Mouse (Mus musculus) heart, embryonic 10.5 days (tissue): ENCODE data around the gene Gabbr1. TPM values are rescaled to one million over a fixed set of nuclear protein-coding genes. Genes with fewer than 3 reads are reported as not detected.

Experiments used
- DNase-seq: peaks from one replicate; pipeline ENCODE4 v3.0.0-alpha.2; 2017; ENCODE audit warnings: low spot score
- H3K27ac ChIP-seq: fragments of 300-500 bp; sonication (generic); 2 replicates; pipeline ENCODE4 v1.5.1; 2016; ENCODE audit warnings: mild to moderate bottlenecking
- H3K27me3 ChIP-seq: fragments of 300-500 bp; sonication (generic); 2 replicates; pipeline ENCODE4 v1.6.1; 2016; ENCODE audit warnings: mild to moderate bottlenecking; ENCODE audit not compliant: poor library complexity, insufficient read depth, severe bottlenecking
- H3K36me3 ChIP-seq: fragments of 300-500 bp; sonication (generic); 2 replicates; pipeline ENCODE4 v1.6.1; 2016; ENCODE audit warnings: mild to moderate bottlenecking, moderate library complexity
- H3K4me1 ChIP-seq: fragments of 300-500 bp; sonication (generic); 2 replicates; pipeline ENCODE4 v1.6.1; 2016; ENCODE audit warnings: mild to moderate bottlenecking
- H3K4me3 ChIP-seq: fragments of 300-500 bp; sonication (generic); 2 replicates; pipeline ENCODE4 v1.5.1; 2016; ENCODE audit warnings: mild to moderate bottlenecking, moderate library complexity
- H3K9me3 ChIP-seq: fragments of 300-500 bp; sonication (generic); 2 replicates; pipeline ENCODE4 v1.6.1; 2016; ENCODE audit warnings: mild to moderate bottlenecking, moderate library complexity
- WGBS: fragments of 180-500 bp; shearing (Covaris S2); methylation state at CpG from one replicate; pipeline ENCODE4 v1.1.7; 2016; 5-methylcytosine and 5-hydroxymethylcytosine counted together
- polyA plus RNA-seq: library from polyadenylated mRNA; unstranded; fragments of >200 nt; fragmentation: Nextera tagmentation; extraction: Ambion mirVana; gene quantifications from 2 replicates; pipeline ENCODE4 v1.2.1, GENCODE M21; 2016

Gabbr1 gene
- 5.8 and 9.6 TPM in 2 replicates for polyA plus RNA-seq

DNA sequence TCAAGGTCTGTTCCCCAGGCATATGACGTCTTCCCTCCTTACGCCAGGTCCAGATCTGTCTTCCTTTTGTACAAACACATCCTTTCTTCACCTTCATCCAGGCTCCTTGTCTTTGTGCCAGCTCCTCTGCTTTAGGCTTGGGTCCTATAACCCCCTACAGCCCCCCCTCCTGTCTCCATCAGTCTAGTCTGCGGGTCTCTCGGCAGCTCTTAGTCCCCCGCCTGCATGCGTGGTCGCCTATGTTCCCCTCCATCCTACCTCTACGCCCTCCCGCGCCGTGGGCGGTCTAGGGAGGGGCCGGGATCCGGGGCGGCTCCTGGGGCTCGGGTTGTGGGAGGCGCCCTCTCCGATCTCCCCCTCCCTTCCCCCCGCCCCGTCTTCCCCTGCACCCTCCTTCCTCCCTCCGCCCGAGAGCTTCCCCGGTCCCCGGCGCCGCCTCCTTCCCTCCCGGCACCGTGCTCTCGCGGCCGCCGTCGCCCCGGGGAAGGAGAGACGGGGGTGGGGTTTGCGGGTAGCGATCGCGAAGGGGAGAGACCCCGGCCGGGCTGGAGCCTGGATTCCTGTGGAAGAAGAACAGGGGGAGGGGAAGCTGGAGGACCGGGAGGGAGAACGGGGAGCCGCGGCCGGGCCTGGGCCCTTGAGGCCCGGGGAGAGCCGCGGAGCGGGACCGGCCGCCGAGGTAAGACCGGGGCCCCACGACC is at the start of gene Gabbr1:
TSS of gene Gabbr1 (plus strand) at position 356 of the 701 bp plus-strand sequence.
- DNase-seq = peak; percentile 88
- Histone ChIP-seq H3K27ac (peak within 1 kb of the TSS; percentile 97), H3K27me3 (peaks cover 27% of the 10 kb centered on the region), H3K4me1 (peaks cover 30% of the 10 kb centered on the region), H3K36me3 (no peaks in the 10 kb centered on the region), H3K9me3 (no peaks in the 10 kb centered on the region), H3K4me3 (peak within 1 kb of the TSS; percentile 96)
- under 1% methylated on average over 49 of the region's 55 CpGs for WGBS

DNA sequence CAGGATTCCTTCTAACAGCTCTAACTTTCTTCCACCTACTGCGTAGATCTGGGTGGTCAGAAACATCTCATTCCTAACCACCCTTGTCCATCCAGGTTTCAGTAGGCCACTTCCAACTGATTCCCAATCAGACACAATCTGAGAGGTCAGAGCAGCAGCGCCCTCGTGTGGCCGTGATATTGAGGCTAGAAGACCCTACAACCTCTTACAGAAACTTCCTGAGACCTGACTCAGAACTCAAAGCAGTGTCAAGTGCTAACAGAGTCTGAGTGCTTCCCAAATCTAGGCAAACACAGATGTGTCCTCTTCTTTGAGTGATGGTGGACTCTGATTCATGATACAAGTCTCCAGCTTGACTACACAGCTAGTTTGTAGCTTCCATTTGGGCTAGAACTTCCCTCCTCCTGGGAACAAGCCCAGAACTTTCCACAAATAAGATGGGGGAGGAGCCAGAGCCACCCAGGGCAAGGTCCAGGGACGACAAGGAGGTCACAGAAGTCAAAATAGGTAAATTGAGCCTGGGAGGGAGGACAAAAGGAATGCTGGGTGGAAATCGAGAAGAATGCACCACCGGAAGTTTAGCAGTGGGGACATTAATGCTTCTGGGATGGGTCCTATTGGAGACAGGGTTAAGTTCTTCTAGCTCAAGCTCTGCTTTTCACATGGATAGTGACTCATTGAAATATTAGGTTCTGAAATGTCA is 48.6 kb upstream of the Gabbr1 start:
- 27% methylated on average over 7 of the region's 7 CpGs for WGBS
- DNase-seq = peak; percentile 84
- no peak overlapping the region for H3K27ac ChIP-seq
- H3K9me3 ChIP-seq = no peaks in the 10 kb centered on the region
- no peak overlapping the region for H3K4me3 ChIP-seq
- peaks cover 3% of the 10 kb centered on the region for H3K4me1 ChIP-seq
- no peaks in the 10 kb centered on the region for H3K36me3 ChIP-seq
- no peaks in the 10 kb centered on the region for H3K27me3 ChIP-seq

DNA sequence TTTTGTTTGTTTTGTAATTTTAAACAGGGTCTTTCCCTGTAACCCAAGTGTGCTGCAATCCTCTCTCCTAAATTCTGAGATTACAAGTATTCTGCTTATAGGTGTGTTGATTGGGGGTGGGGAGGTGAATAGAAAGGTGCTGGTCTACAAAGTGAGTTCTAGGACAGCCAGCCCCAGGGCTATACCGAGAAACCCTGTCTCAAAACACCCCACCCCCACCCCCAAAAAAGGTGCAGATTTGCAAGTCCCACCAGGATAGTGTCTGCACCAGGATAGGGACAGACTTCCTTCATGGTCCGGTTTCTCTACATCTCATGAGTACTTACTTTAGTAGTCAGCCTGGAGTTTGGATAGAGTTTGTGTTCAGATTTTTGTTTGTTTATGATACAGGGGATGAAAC is 47.3 kb upstream of the Gabbr1 start:
- Histone ChIP-seq H3K27me3 (no peaks in the 10 kb centered on the region), H3K4me1 (peaks cover 3% of the 10 kb centered on the region), H3K4me3 (no peak overlapping the region), H3K9me3 (no peaks in the 10 kb centered on the region), H3K36me3 (no peaks in the 10 kb centered on the region), H3K27ac (no peak overlapping the region)
- 72% methylated on average over 2 of the region's 2 CpGs for WGBS
- no peak for DNase-seq

DNA sequence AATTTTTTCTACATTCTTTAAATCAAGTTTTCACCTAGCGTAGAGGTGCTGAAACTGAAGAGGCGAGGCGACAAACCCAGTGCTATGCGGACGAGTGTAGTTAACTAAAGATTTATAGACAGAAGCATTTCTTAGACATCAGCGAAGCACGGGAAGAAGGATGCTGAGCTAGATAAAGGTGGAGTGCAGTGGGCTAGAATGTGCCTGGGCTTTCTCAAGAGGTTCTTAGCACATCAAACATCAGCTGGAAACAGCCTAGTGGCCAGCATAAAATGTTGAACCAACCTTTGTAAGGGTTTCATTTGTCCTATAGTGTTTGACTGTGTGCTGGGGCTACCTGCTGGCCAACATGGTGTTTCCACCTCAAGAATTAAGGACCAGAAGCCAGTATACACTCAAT is 44.9 kb upstream of the Gabbr1 start, which contains the start of gene Zfp57:
TSS of gene Zfp57 (plus strand) at position 301 of the 400 bp plus-strand sequence.
- peak within 1 kb of the TSS; percentile 96 for H3K27ac ChIP-seq
- peak within 1 kb of the TSS; percentile 84 for H3K4me3 ChIP-seq
- H3K36me3 ChIP-seq = peaks cover 14% of the 10 kb centered on the region
- 89% methylated on average over 7 of the region's 7 CpGs for WGBS
- peaks cover 3% of the 10 kb centered on the region for H3K4me1 ChIP-seq
- DNase-seq = no peak
- H3K27me3 ChIP-seq = no peaks in the 10 kb centered on the region
- no peaks in the 10 kb centered on the region for H3K9me3 ChIP-seq

DNA sequence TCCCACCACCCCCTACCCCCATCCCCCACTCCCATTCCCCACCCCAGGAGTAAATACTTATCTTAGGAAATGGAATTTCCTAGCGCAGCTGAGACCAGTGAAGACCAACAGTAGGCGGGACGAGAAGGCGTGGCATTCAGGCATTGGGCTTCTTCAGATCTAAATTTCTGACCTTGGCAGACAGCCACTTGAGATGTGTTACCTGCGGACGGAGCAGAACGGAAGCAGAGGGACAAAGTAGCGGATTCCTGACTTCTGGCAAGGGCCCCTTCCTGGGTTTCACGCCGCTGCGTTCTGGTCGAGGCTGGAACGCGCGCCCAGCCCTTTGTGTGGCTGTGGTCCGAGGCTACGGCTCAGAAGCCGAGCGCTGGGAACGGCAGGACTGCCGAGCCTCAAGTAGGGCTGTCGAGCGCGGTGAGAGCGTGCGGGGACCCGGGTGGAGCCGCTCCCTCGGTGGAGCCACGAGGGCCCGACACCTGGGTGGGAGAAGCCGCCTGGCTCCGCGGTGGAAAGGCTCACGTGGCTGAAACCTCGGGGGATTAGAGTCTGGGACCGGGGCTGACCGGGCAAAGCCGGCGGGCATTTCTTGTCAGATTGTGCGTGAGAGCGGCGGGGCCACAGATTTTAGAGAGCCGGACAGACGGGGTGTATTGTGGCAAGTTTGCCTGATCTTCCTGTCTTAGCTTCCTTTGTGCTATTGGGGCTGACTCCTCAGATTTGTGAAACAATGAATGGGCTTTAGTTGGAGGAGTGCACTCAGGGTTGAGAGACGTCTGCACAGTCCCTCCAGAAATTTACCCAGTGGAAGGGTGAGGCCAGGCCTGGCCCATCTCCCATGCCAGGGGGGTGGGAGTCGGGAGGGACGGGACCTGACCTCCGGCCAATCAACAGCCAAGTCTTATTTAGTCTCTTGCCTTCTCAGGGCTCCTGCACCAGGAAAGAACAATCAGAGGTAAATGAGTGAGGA is 43.1 kb upstream of the Gabbr1 start:
- H3K4me3 ChIP-seq = peak overlapping the region; percentile 84
- under 1% methylated on average over 49 of the region's 49 CpGs for WGBS

DNA sequence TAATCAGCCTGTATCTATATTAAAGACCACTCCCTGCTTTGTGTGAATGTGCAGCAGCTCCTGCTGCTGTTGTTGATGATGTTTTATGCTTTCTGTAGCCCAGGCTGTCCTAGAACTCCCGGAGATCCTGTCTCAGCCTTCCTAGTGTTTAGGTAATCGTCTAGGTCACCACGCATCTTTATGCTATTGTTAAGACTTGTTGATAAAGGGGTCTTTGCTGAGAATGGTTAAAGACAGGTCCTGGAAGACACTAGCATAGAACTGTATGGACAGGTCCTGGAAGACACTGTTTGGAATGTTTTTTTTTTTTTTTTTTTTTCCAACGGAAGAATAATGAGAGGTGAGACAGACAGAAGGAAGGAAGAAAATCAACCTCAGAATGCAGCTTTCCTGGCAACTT is 42.4 kb upstream of the Gabbr1 start:
- Histone ChIP-seq H3K36me3 (peaks cover 36% of the 10 kb centered on the region), H3K27me3 (no peaks in the 10 kb centered on the region), H3K9me3 (no peaks in the 10 kb centered on the region), H3K4me3 (peak overlapping the region; percentile 84), H3K4me1 (no peaks in the 10 kb centered on the region), H3K27ac (peak overlapping the region; percentile 96)
- WGBS = 33% methylated on average over 4 of the region's 4 CpGs
- no peak for DNase-seq

More for the DNA sequence above, 43.1 kb upstream of the Gabbr1 start:
- H3K9me3 ChIP-seq = no peaks in the 10 kb centered on the region
- H3K27ac ChIP-seq = peak overlapping the region; percentile 96
- H3K4me1 ChIP-seq = no peaks in the 10 kb centered on the region
- H3K36me3 ChIP-seq = peaks cover 29% of the 10 kb centered on the region
- DNase-seq = peak; percentile 92
- H3K27me3 ChIP-seq = no peaks in the 10 kb centered on the region

DNA sequence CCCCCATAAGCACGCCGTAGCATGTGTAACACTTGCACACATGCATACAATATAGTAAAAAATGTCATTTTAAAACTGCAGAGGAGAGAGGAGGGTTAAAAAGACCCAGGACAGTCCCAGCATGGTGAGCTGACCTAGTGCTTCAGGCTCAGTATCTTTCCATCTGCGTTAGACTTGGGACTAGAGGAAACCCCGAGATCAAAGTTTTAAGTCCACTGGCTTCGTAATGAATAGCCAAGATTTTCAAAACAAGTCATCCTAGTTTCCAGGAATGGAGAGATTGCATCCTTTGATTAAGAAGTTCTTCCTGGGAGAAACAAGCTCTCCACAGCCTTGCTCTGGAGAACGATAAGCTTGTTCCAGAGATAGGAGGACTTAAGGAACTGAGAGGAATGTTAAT is 37.6 kb upstream of the Gabbr1 start:
- no peak for DNase-seq
- Histone ChIP-seq H3K4me1 (no peaks in the 10 kb centered on the region), H3K27ac (no peak overlapping the region), H3K36me3 (peaks cover 67% of the 10 kb centered on the region), H3K4me3 (no peak overlapping the region), H3K27me3 (no peaks in the 10 kb centered on the region), H3K9me3 (no peaks in the 10 kb centered on the region)
- 86% methylated on average over 6 of the region's 6 CpGs for WGBS

DNA sequence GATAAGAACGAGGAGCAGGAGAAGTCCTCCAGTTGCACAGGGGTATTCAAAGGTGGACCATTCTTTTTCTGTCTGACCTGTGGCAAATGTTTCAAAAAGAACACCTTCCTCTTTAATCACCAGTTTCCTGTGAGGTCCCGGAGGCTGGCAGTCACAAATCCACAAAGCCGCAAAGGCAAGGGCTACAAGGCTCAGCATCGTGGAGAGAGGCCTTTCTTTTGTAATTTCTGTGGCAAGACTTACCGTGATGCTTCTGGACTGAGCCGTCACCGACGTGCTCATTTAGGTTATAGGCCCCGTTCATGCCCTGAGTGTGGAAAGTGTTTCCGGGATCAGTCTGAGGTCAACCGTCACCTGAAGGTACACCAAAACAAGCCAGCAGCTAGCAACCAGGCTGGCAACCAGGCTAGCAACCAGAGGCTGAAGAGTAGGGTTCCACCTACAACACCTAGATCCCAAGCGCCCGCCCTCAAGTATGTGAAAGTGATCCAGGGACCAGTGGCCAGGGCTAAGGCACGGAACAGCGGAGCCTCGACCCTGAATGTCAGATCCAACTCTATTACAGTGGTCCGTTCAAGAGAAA is 36.2 kb upstream of the Gabbr1 start:
- Histone ChIP-seq H3K4me1 (no peaks in the 10 kb centered on the region), H3K9me3 (no peaks in the 10 kb centered on the region), H3K4me3 (no peak overlapping the region), H3K36me3 (peaks cover 66% of the 10 kb centered on the region), H3K27me3 (no peaks in the 10 kb centered on the region), H3K27ac (no peak overlapping the region)
- no peak for DNase-seq
- WGBS = 88% methylated on average over 17 of the region's 17 CpGs

DNA sequence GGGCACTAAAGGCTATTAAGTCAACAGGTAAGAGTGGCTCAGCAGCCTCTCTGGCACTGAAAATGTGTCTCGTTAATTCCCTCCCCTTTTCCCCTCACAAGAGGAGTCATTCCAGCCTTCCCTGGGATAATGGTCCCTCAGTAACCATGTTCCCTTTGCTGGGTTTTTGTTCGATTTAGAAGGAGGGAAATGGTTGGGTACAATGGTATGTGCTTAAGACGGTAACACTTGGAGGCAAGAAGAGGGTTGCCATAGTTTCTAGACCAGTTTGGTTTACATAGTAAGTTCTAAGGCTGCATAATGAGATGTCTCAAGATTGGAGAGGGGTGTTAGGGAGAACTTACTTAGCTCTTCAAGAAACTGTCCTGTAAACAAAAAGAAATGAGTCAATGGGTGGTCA is 34.0 kb upstream of the Gabbr1 start:
- Histone ChIP-seq H3K9me3 (no peaks in the 10 kb centered on the region), H3K4me3 (no peak overlapping the region), H3K4me1 (no peaks in the 10 kb centered on the region), H3K27ac (no peak overlapping the region), H3K27me3 (no peaks in the 10 kb centered on the region), H3K36me3 (peaks cover 46% of the 10 kb centered on the region)
- no peak for DNase-seq
- WGBS = 70% methylated on average over 3 of the region's 3 CpGs

DNA sequence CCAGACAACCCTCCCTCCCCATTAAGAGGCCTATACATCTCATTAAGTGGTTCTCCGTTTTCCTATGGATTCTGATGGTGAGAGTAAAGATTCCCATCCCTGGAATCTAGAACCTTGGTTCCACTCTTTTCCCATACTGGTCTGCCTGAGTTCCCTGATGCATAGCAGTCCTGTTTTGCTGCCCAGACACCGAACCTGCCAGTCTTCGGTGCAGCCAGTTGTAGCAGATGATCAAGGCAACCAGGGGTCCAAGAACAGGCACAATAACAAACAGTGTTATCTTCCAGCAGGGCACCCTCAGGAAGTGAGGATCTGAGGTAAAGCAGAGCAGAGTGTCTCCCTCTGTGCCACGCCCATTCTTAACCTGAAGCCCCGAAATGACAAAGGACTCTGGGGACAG is 33.6 kb upstream of the Gabbr1 start:
- H3K27me3 ChIP-seq = no peaks in the 10 kb centered on the region
- no peak overlapping the region for H3K27ac ChIP-seq
- DNase-seq = no peak
- no peaks in the 10 kb centered on the region for H3K9me3 ChIP-seq
- H3K4me3 ChIP-seq = no peak overlapping the region
- H3K4me1 ChIP-seq = no peaks in the 10 kb centered on the region
- 44% methylated on average over 5 of the region's 5 CpGs for WGBS
- peaks cover 43% of the 10 kb centered on the region for H3K36me3 ChIP-seq

DNA sequence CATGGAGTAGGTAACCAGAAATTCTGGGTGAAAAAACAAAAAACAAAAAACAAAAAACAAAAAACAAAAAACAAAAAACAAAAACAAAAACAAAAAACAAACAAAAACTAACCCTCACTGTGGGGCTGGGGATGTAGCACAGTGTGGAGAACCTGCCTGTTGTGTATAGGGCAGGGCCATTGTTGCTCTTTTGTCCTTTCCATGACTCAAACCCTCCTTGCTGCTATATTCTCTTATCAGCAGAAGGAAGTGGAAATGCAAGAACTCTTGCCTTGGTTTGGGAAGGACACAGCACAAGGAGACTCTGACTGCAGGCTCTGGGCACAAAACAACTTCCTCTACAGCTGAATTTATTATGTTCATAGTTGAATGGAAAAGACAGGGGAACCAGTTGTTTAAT is 29.4 kb upstream of the Gabbr1 start:
- H3K9me3 ChIP-seq = no peaks in the 10 kb centered on the region
- no peak for DNase-seq
- no peaks in the 10 kb centered on the region for H3K4me1 ChIP-seq
- no peaks in the 10 kb centered on the region for H3K27me3 ChIP-seq
- peaks cover 3% of the 10 kb centered on the region; the same call in 1 of the 2 replicates for H3K36me3 ChIP-seq
- H3K27ac ChIP-seq = no peak overlapping the region
- no peak overlapping the region for H3K4me3 ChIP-seq

DNA sequence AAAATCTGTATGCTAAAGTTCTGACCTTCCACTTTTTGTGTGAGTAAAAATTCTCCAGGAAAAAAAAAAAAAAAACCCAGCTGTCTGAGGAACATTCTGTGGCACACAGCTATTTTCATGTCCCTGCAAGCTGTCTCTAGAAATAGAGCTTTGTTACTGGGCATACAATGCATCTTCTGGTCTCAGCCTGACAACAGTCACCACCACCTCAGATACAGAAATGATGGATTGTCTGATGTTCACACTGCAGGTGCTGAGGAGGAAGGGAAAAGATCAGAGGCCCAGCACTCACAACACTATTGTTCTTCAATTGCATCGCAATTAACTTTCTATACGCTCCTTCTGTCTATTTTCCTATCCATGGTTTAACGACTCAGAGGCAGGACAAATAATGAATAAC is 27.4 kb upstream of the Gabbr1 start:
- Histone ChIP-seq H3K36me3 (no peaks in the 10 kb centered on the region), H3K4me1 (no peaks in the 10 kb centered on the region), H3K27me3 (no peaks in the 10 kb centered on the region), H3K4me3 (no peak overlapping the region), H3K27ac (no peak overlapping the region), H3K9me3 (no peaks in the 10 kb centered on the region)
- 80% methylated on average over 3 of the region's 3 CpGs for WGBS
- DNase-seq = no peak
